Mouse (Mus musculus): ENCODE results near the gene Cysrt1.

DNA sequence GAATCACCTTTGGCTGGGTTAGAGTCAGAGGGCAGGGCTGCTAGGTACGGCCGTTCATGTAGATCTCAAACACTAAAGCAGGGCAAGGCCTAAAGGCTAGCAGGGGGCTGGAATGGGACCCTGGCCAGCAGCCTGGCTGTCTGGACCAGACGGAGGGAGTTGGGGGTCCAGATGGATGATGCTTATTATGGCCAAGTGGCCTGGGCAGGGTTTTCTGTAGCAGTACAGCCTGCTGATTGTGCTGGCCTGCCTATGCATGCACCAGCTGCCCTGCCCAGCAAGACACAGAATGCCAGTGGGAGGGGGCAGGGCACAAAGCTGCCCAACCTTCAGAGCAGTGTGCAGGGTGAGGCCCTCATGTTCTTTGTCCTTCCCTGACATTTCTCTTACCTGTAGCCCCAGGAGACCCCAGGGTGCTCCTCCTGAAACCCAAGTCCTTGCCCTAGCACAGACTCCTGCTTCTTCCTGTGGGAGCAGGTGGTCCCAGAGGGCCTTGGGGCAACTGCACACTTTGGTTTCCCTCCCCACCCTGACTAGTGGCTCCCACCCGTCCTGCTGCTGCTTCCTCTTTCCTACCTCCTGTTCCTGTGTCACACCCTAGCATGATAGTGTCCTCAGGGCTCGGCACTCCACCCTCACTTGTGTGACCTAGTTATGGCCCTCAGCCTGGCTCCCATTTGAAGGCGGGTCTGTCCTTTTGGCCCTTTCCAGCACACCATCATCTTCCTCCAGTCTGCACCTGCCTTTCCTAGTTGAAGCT lies 23.8 kb upstream of the Cysrt1 start:
- TF ChIP-seq POLR2A (IDR thresholded peaks at IDR 0.05; ENCODE audit: borderline replicate concordance, insufficient read depth, low read length), result peak; percentile 34; the same call in 1 of the 2 replicates
- no peak for TF ChIP-seq CTCF (IDR thresholded peaks at IDR 0.05; ENCODE audit: borderline replicate concordance, insufficient read depth, low read depth, low read length)

Measured in cerebellum, adult 2 months (tissue).